Mouse (Mus musculus) hindbrain, embryonic 12.5 days (tissue): ENCODE data around the gene Islr2. TPM values are rescaled to one million over a fixed set of nuclear protein-coding genes. Genes with fewer than 3 reads are reported as not detected.

Source experiments
- ATAC-seq: fragments of 200-750 bp; cut with Nextera tagmentation; 2 replicates; pipeline ENCODE4 v1.8.0; 2017; ENCODE audit warnings: moderate TSS enrichment; ENCODE audit not compliant: low FRiP score
- H3K27ac ChIP-seq: fragments of 300-500 bp; sonication (generic); 2 replicates; pipeline ENCODE4 v1.5.1; 2016; ENCODE audit warnings: mild to moderate bottlenecking
- H3K27me3 ChIP-seq: fragments of 300-500 bp; sonication (generic); 2 replicates; pipeline ENCODE4 v1.6.1; 2016; ENCODE audit warnings: mild to moderate bottlenecking
- H3K36me3 ChIP-seq: fragments of 300-500 bp; sonication (generic); 2 replicates; pipeline ENCODE4 v1.6.1; 2016; ENCODE audit warnings: mild to moderate bottlenecking
- H3K4me1 ChIP-seq: fragments of 300-500 bp; sonication (generic); 2 replicates; pipeline ENCODE4 v1.6.1; 2016
- H3K4me2 ChIP-seq: fragments of 300-500 bp; sonication (generic); replicated peaks from 2 replicates; pipeline ENCODE4 v1.6.1; 2016; ENCODE audit warnings: mild to moderate bottlenecking
- H3K4me3 ChIP-seq: fragments of 300-500 bp; sonication (generic); 2 replicates; pipeline ENCODE4 v1.5.1; 2016; ENCODE audit warnings: mild to moderate bottlenecking
- H3K9ac ChIP-seq: fragments of 300-500 bp; sonication (generic); 2 replicates; pipeline ENCODE4 v1.6.1; 2016; ENCODE audit warnings: mild to moderate bottlenecking, moderate library complexity
- H3K9me3 ChIP-seq: fragments of 300-500 bp; sonication (generic); replicated peaks from 2 replicates; pipeline ENCODE4 v1.6.1; 2016; ENCODE audit warnings: mild to moderate bottlenecking
- WGBS: fragments of 180-500 bp; shearing (Covaris S2); methylation state at CpG from one replicate; pipeline ENCODE4 v1.1.7; 2016; 5-methylcytosine and 5-hydroxymethylcytosine counted together
- polyA plus RNA-seq: library from polyadenylated mRNA; unstranded; fragments of >200 nt; fragmentation: Nextera tagmentation; extraction: Ambion mirVana; gene quantifications from 2 replicates; pipeline ENCODE4 v1.2.1, GENCODE M21; 2016

The Islr2 gene
- polyA plus RNA-seq, 1 experiment from 2014 or later, result 10.4 TPM

- ATAC-seq, result no peak
- H3K4me1 ChIP-seq, result peaks cover 22% of the 10 kb centered on the region
These were observed 9.7 kb upstream of the Islr2 start for GRCm38 (mm10) chr9:58213865-58214264.

GRCm38 (mm10) chr9:58213377-58213776, 9.3 kb upstream of the Islr2 start:
- Histone ChIP-seq H3K4me3 (no peak overlapping the region), H3K36me3 (no peaks in the 10 kb centered on the region), H3K27me3 (no peaks in the 10 kb centered on the region), H3K4me2 (no peak overlapping the region), H3K4me1 (peaks cover 22% of the 10 kb centered on the region), H3K9ac (no peak overlapping the region), H3K9me3 (no peaks in the 10 kb centered on the region), H3K27ac (no peak overlapping the region)
- WGBS, result 75% methylated on average over 5 of the region's 5 CpGs
- no peak for ATAC-seq

More at GRCm38 (mm10) chr9:58213865-58214264, 9.7 kb upstream of the Islr2 start:
- Histone ChIP-seq H3K9ac (no peak overlapping the region), H3K4me2 (no peak overlapping the region), H3K27ac (no peak overlapping the region), H3K9me3 (no peaks in the 10 kb centered on the region), H3K27me3 (no peaks in the 10 kb centered on the region), H3K4me3 (no peak overlapping the region), H3K36me3 (no peaks in the 10 kb centered on the region)
- 39% methylated on average over 5 of the region's 5 CpGs for WGBS

DNA sequence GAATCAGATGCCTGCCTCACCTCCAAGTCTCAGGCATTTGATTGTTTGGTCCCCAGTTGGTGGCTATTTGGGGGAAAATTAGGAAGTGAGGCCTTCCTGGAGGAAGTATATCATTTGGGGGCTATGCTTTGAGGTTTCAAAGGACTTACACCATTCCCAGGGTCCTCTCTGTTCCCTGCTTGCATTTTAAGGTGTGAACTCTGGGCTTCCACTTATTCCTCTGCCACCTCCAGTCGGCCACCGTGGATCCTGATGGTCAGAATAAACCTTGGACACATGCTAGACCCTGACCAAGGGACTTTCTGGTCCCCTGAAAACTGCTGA, 6.1 kb upstream of the Islr2 start:
- Histone ChIP-seq H3K27me3 (peaks cover 12% of the 10 kb centered on the region; the same call in 1 of the 2 replicates), H3K4me3 (no peak overlapping the region), H3K4me1 (peaks cover 13% of the 10 kb centered on the region), H3K4me2 (no peak overlapping the region), H3K9me3 (no peaks in the 10 kb centered on the region), H3K27ac (no peak overlapping the region), H3K36me3 (no peaks in the 10 kb centered on the region), H3K9ac (no peak overlapping the region)
- ATAC-seq, result no peak
- whole genome bisulfite sequencing, result 88% methylated on average over 2 of the region's 2 CpGs

GRCm38 (mm10) chr9:58209462-58210303, 5.6 kb upstream of the Islr2 start:
- WGBS, result 69% methylated on average over 8 of the region's 8 CpGs
- no peak overlapping the region for H3K4me3 ChIP-seq

GRCm38 (mm10) chr9:58206013-58206412, 1.9 kb upstream of the Islr2 start:
- H3K4me1 ChIP-seq, result peaks cover 25% of the 10 kb centered on the region
- no peak overlapping the region for H3K27ac ChIP-seq
- H3K9ac ChIP-seq, result no peak overlapping the region
- ATAC-seq, result no peak
- no peak overlapping the region for H3K4me2 ChIP-seq
- 79% methylated on average over 7 of the region's 7 CpGs for WGBS
- no peak overlapping the region for H3K4me3 ChIP-seq
- H3K9me3 ChIP-seq, result no peaks in the 10 kb centered on the region
- H3K36me3 ChIP-seq, result no peaks in the 10 kb centered on the region
- peaks cover 49% of the 10 kb centered on the region for H3K27me3 ChIP-seq

More at GRCm38 (mm10) chr9:58209462-58210303, 5.6 kb upstream of the Islr2 start:
- Histone ChIP-seq H3K4me1 (peaks cover 9% of the 10 kb centered on the region), H3K36me3 (no peaks in the 10 kb centered on the region), H3K9ac (no peak overlapping the region), H3K9me3 (no peaks in the 10 kb centered on the region), H3K27ac (no peak overlapping the region), H3K4me2 (no peak overlapping the region), H3K27me3 (peaks cover 17% of the 10 kb centered on the region)
- ATAC-seq, result no peak

DNA sequence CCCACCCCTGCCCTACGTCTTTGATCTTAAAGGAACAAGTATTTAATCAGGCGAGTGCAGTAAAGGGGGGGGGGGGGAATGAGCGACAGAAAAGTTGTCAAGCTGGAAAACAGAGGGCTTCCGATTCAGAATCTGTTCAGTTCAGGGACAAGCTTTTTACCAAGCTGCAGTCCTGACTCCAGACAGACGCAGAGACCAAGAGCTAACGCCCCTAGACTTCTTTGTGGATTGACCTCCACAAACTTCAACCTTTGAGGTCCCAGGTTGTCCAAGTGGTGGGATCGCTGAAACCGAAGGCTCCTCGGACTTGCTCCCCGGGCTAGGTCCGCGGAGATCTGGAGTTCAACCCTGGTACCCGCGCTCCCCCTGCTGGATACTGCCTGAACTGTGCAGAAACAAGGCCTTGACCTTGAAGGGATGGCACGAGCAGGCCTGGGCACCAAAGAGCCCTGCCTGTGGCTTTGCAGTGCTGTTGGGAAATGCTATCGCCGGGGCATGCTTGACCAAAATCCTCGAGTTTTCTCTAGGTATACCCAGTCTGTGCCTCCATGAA, 405 bp upstream of the Islr2 start:
- peaks cover 36% of the 10 kb centered on the region for H3K4me1 ChIP-seq
- no peak overlapping the region for H3K9ac ChIP-seq
- peak overlapping the region; percentile 27 for H3K4me3 ChIP-seq
- peak overlapping the region; percentile 52 for H3K4me2 ChIP-seq
- peak; percentile 61 for ATAC-seq
- H3K36me3 ChIP-seq, result no peaks in the 10 kb centered on the region
- H3K27ac ChIP-seq, result no peak overlapping the region
- H3K27me3 ChIP-seq, result peaks cover 64% of the 10 kb centered on the region
- H3K9me3 ChIP-seq, result no peaks in the 10 kb centered on the region
- WGBS, result 3% methylated on average over 18 of the region's 18 CpGs

GRCm38 (mm10) chr9:58202676-58203453, 1.3 kb downstream of the Islr2 start:
- no peaks in the 10 kb centered on the region for H3K9me3 ChIP-seq
- H3K27ac ChIP-seq, result peak overlapping the region; percentile 57
- H3K36me3 ChIP-seq, result no peaks in the 10 kb centered on the region
- H3K4me2 ChIP-seq, result peak overlapping the region; percentile 52
- H3K4me1 ChIP-seq, result peaks cover 52% of the 10 kb centered on the region
- peak overlapping the region; percentile 13 for H3K9ac ChIP-seq
- ATAC-seq, result no peak
- peak overlapping the region; percentile 27; the same call in 1 of the 2 replicates for H3K4me3 ChIP-seq
- H3K27me3 ChIP-seq, result peaks cover 81% of the 10 kb centered on the region
- 3% methylated on average over 14 of the region's 14 CpGs for WGBS

- under 1% methylated on average over 37 of the region's 37 CpGs for WGBS
- Histone ChIP-seq H3K4me1 (peaks cover 61% of the 10 kb centered on the region), H3K4me3 (peak overlapping the region; percentile 27), H3K9me3 (no peaks in the 10 kb centered on the region), H3K4me2 (peak overlapping the region; percentile 52), H3K36me3 (no peaks in the 10 kb centered on the region), H3K27me3 (peaks cover 86% of the 10 kb centered on the region), H3K9ac (peak overlapping the region; percentile 13), H3K27ac (peak overlapping the region; percentile 57; the same call in 1 of the 2 replicates)
- ATAC-seq, result no peak
These were observed 2.1 kb downstream of the Islr2 start for GRCm38 (mm10) chr9:58201861-58202549.

DNA sequence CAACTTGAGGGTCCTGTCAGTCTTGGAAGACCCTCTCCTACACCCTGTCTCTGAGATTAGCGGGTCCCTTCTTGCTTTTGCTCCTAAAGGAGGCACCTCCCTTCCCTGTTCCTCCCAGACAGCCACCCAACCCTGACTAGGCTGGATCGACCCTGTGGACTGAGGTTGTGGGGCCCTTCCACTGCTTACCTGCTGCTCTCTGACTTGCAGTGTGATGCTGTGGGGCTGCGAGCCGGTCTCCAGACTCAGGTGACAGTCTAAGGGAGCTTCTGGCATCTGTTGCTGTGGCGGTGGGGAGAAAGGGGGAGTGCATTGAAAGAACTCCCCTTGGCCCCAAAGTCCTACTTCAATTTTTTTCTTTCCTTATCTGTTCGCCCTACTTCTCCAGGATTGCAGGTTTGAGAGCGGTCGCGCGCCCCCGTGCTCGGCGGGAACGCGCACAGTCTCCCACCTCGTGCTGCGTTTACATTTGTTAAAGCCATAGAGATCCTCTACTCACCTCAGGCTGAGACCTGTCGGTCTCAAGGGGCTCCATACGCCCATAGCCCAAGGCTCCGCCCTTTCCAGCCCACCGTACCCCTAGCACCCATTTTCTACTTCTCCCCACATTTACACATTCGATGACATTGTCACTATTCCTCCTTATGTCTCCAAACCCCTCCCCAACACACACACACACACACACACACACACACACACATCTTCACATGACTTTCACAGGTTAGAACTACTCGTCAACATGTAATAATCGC, 2.9 kb downstream of the Islr2 start:
- no peaks in the 10 kb centered on the region for H3K36me3 ChIP-seq
- WGBS, result 2% methylated on average over 24 of the region's 24 CpGs
- H3K4me1 ChIP-seq, result peaks cover 67% of the 10 kb centered on the region
- no peak for ATAC-seq
- H3K4me2 ChIP-seq, result peak overlapping the region; percentile 52
- H3K27ac ChIP-seq, result peak overlapping the region; percentile 57; the same call in 1 of the 2 replicates
- H3K27me3 ChIP-seq, result peaks cover 91% of the 10 kb centered on the region
- peak overlapping the region; percentile 27 for H3K4me3 ChIP-seq
- H3K9ac ChIP-seq, result peak overlapping the region; percentile 13; the same call in 1 of the 2 replicates
- no peaks in the 10 kb centered on the region for H3K9me3 ChIP-seq

DNA sequence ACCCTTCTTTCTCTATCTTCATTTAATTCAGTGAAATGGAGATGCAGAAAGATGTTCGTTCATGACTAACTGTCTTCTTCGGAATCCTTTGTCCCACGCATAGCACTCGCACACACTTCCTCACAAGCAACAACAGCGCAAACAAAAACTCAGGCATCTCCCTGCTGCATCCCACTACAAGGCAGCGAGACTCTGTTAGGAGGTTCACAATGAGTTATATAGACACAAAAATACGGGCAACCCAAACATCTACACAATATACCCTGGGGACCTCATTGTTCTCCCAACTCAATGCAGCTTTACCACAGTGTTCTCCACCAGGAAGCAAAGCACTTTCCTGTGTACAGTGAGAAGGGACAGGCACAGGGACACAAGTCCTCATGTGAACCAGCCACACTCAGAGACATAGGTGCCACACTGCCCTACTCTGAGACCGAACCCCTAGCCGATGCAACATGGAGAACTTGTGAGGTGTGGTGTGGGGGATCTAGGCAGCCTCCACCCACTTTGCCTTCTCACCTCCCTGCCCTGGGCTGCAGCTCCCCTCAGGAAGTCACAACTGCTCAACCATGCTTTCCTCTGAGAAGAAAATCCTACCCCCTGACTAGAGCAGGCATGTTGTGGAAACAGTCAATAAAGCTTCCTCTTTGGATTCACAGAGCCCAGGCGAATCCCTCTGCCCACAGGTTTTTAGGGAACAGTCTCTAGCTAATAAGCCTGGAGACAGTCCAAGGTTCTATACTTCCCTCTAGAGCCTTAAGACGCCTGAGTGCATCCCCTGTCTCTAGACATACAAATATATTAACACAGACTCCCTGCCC, 3.6 kb downstream of the Islr2 start:
- no peak for ATAC-seq
- Histone ChIP-seq H3K4me3 (peak overlapping the region; percentile 27), H3K9me3 (no peaks in the 10 kb centered on the region), H3K36me3 (no peaks in the 10 kb centered on the region), H3K9ac (no peak overlapping the region), H3K4me1 (peaks cover 70% of the 10 kb centered on the region), H3K27ac (peak overlapping the region; percentile 23; the same call in 1 of the 2 replicates), H3K27me3 (peaks cover 95% of the 10 kb centered on the region), H3K4me2 (peak overlapping the region; percentile 52)
- 9% methylated on average over 11 of the region's 11 CpGs for WGBS
